Mouse (Mus musculus) stomach, embryonic 14.5 days (tissue): Measurements from ENCODE around the gene Ifit3b. TPM values are rescaled to one million over a fixed set of nuclear protein-coding genes. Genes with fewer than 3 reads are reported as not detected.

ENCODE experiments used
- ATAC-seq: fragments of 200-750 bp; cut with Nextera tagmentation; 2 replicates; pipeline ENCODE4 v1.8.0; 2017; ENCODE audit warnings: low read depth, moderate TSS enrichment; ENCODE audit not compliant: insufficient number of reproducible peaks, insufficient read depth, low FRiP score
- H3K27ac ChIP-seq: fragments of 300-500 bp; sonication (generic); 2 replicates; pipeline ENCODE4 v1.5.1; 2014; ENCODE audit warnings: mild to moderate bottlenecking, low read length, moderate library complexity, mixed read lengths
- H3K27me3 ChIP-seq: fragments of 300-500 bp; sonication (generic); 2 replicates; pipeline ENCODE4 v1.6.1; 2014; ENCODE audit warnings: low read length, control low read depth, mixed read lengths; ENCODE audit not compliant: control insufficient read depth, insufficient read depth
- H3K36me3 ChIP-seq: fragments of 300-500 bp; sonication (generic); 2 replicates; pipeline ENCODE4 v1.6.1; 2014; ENCODE audit warnings: mild to moderate bottlenecking, control low read depth, low read length, moderate library complexity, mixed read lengths; ENCODE audit not compliant: control insufficient read depth, insufficient read depth
- H3K4me1 ChIP-seq: fragments of 300-500 bp; sonication (generic); 2 replicates; pipeline ENCODE4 v1.6.1; 2014; ENCODE audit warnings: low read length, control low read depth, mixed read lengths; ENCODE audit not compliant: control insufficient read depth, insufficient read depth
- H3K4me2 ChIP-seq: fragments of 300-500 bp; sonication (generic); replicated peaks from 2 replicates; pipeline ENCODE4 v1.6.1; 2014; ENCODE audit warnings: low read depth, low read length, control low read depth
- H3K4me3 ChIP-seq: fragments of 300-500 bp; sonication (generic); 2 replicates; pipeline ENCODE4 v1.5.1; 2014; ENCODE audit warnings: low read depth, low read length, control low read depth
- H3K9ac ChIP-seq: fragments of 300-500 bp; sonication (generic); replicated peaks from 2 replicates; pipeline ENCODE4 v1.6.1; 2014; ENCODE audit warnings: low read depth, mild to moderate bottlenecking, control low read depth, low read length, moderate library complexity, mixed read lengths
- H3K9me3 ChIP-seq: fragments of 300-500 bp; sonication (generic); 2 replicates; pipeline ENCODE4 v1.6.1; 2016; ENCODE audit warnings: low read depth, low read length, control low read depth; ENCODE audit not compliant: control insufficient read depth
- WGBS: fragments of 180-500 bp; shearing (Covaris S2); extraction: QIAGEN DNeasy Blood & Tissue Kit; methylation state at CpG from one replicate; pipeline ENCODE4 v1.1.7; 2014; 5-methylcytosine and 5-hydroxymethylcytosine counted together
- polyA plus RNA-seq: library from polyadenylated mRNA; unstranded; fragments of >200 nt; fragmentation: Nextera tagmentation; extraction: Ambion mirVana; gene quantifications from 2 replicates; pipeline ENCODE4 v1.2.1, GENCODE M21; 2014

Ifit3b gene
- polyA plus RNA-seq, 1 experiment from 2014 or later, result not detected

- no peak for ATAC-seq
- 64% methylated on average over 10 of the region's 10 CpGs for WGBS
- H3K9ac ChIP-seq, result no peak overlapping the region
- H3K9me3 ChIP-seq, result no peaks in the 10 kb centered on the region
- no peak overlapping the region for H3K4me2 ChIP-seq
- H3K27me3 ChIP-seq, result no peaks in the 10 kb centered on the region
- no peak overlapping the region for H3K27ac ChIP-seq
- H3K4me3 ChIP-seq, result no peak overlapping the region
- H3K4me1 ChIP-seq, result no peaks in the 10 kb centered on the region
- H3K36me3 ChIP-seq, result no peaks in the 10 kb centered on the region
Measured at GRCm38 (mm10) chr19:34655227-34655805, 47.5 kb downstream of the Ifit3b start.

- Histone ChIP-seq H3K9ac (no peak overlapping the region), H3K4me1 (no peaks in the 10 kb centered on the region), H3K27me3 (no peaks in the 10 kb centered on the region), H3K27ac (no peak overlapping the region), H3K4me2 (no peak overlapping the region), H3K36me3 (no peaks in the 10 kb centered on the region), H3K9me3 (no peaks in the 10 kb centered on the region), H3K4me3 (no peak overlapping the region)
- peak; percentile 90; the same call in 1 of the 2 replicates for ATAC-seq
- 15% methylated on average over 2 of the region's 2 CpGs for WGBS
Measured at GRCm38 (mm10) chr19:34656511-34657298, 48.9 kb downstream of the Ifit3b start.

GRCm38 (mm10) chr19:34662067-34662507 is 54.3 kb downstream of the Ifit3b start:
- H3K27ac ChIP-seq, result no peak overlapping the region
- H3K4me1 ChIP-seq, result no peaks in the 10 kb centered on the region
- WGBS, result 9% methylated on average over 13 of the region's 13 CpGs
- peak overlapping the region; percentile 38 for H3K4me2 ChIP-seq
- peak overlapping the region; percentile 10 for H3K4me3 ChIP-seq
- no peak overlapping the region for H3K9ac ChIP-seq
- no peaks in the 10 kb centered on the region for H3K27me3 ChIP-seq
- ATAC-seq, result peak; percentile 88
- no peaks in the 10 kb centered on the region for H3K9me3 ChIP-seq
- H3K36me3 ChIP-seq, result no peaks in the 10 kb centered on the region

GRCm38 (mm10) chr19:34662740-34663139 is 55.0 kb downstream of the Ifit3b start:
- 42% methylated on average over 5 of the region's 5 CpGs for WGBS
- H3K4me2 ChIP-seq, result no peak overlapping the region

More at GRCm38 (mm10) chr19:34662740-34663139, 55.0 kb downstream of the Ifit3b start:
- Histone ChIP-seq H3K4me1 (no peaks in the 10 kb centered on the region), H3K27ac (no peak overlapping the region), H3K4me3 (no peak overlapping the region), H3K27me3 (no peaks in the 10 kb centered on the region), H3K9ac (no peak overlapping the region), H3K9me3 (no peaks in the 10 kb centered on the region), H3K36me3 (no peaks in the 10 kb centered on the region)
- no peak for ATAC-seq

Other genes starting within 250 kb of the Ifit3b start
- gene Ch25h, start 132.8 kb upstream of the Ifit3b start, polyA plus RNA-seq, result 1.7 and 2.8 TPM in 2 replicates
- gene Lipa, start 80.5 kb upstream of the Ifit3b start, polyA plus RNA-seq, result 35.3 and 36.4 TPM in 2 replicates
- 6.5 and 7.5 TPM in 2 replicates for gene Ifit2, start 57.3 kb upstream of the Ifit3b start, polyA plus RNA-seq
- gene Ifit3, start 24.4 kb upstream of the Ifit3b start, polyA plus RNA-seq, result 0.53 and 0.78 TPM in 2 replicates
- gene Ifit1bl1, start 6.0 kb upstream of the Ifit3b start, polyA plus RNA-seq, result 0.18 TPM in 1 of 2 replicates, not detected in the other
- gene Ifit1bl2, start 32.8 kb downstream of the Ifit3b start, polyA plus RNA-seq, result not detected in 2 replicates
- gene Ifit1, start 32.9 kb downstream of the Ifit3b start, polyA plus RNA-seq, result 0.28 and 0.54 TPM in 2 replicates
- gene Slc16a12, start 139.3 kb downstream of the Ifit3b start, polyA plus RNA-seq, result 2.7 and 4.1 TPM in 2 replicates